Mouse (Mus musculus): Measurements from ENCODE around the gene Asb17.

- no peak for TF ChIP-seq POLR2A (IDR thresholded peaks at IDR 0.05; ENCODE audit: insufficient read depth, low read depth, low read length)
- TF ChIP-seq EP300 (IDR thresholded peaks at IDR 0.05; ENCODE audit: insufficient read depth, low read depth, low read length): no peak
- peak; percentile 29; the same call in 1 of the 2 replicates for TF ChIP-seq CTCF (IDR thresholded peaks at IDR 0.05)
Observed at GRCm38 (mm10) chr3:153831014-153831872, 12.8 kb upstream of the Asb17 start.
